In the genomic region with DNA sequence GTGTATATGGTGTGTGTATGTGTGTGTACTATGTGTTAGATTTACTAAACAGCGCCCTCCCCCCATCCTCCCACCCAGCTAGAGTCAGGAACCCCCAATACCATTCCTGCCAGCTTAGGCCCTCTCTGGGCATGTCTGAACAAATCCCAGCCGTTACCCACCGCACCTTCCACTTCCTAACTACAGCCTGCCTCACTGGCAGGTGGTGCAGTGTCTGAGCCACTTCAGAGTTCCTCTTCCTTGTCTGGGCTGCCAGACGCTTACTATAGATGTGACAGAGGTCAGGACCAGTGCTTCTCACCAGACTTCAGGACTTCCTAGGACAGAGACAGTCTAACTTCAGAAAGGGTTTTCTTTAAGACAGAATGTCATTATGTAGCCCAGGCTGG, we compare ENCODE assay signal across 12 mouse cellular contexts. TPM values are rescaled to one million over a fixed set of nuclear protein-coding genes. Genes with fewer than 3 reads are reported as not detected.
A peak's percentile ranks its signal among the peaks of the same experiment; 100 is the strongest.
DNase-seq lines count a peak whose midpoint lies in the region; ATAC-seq and TF ChIP-seq lines count a peak whose summit lies in the region.
"Had no signal": no experiment of that assay in that cellular context is flagged by ENCODE, and none has a peak within 500 bp of the region (broad histone marks: within the 10 kb centered on the region; RNA-seq: fewer than 3 reads in every experiment).

No protein-coding gene starts in this region.

- 70% methylated on average over 4 of the region's 4 CpGs for WGBS in heart, embryonic 12.5 days
- WGBS in liver, embryonic 11.5 days: 61% methylated on average over 4 of the region's 4 CpGs
- 23% methylated on average over 4 of the region's 4 CpGs for WGBS in liver, embryonic 12.5 days (ENCODE audit: insufficient replicate concordance)
- 90% methylated on average over 4 of the region's 4 CpGs for whole genome bisulfite sequencing in forebrain, embryonic 14.5 days

- H3ac ChIP-seq in myocyte (ENCODE audit: control insufficient read depth, insufficient read length): no peak overlapping the region

- H3K9ac ChIP-seq in heart, embryonic 12.5 days: no peak overlapping the region
- H3K9ac ChIP-seq in liver, embryonic 11.5 days (ENCODE audit: low read depth, low read length): no peak overlapping the region
- no peak overlapping the region for H3K9ac ChIP-seq in liver, embryonic 12.5 days
- H3K9ac ChIP-seq in ES-E14 (ENCODE audit: insufficient read depth, low read depth, low read length, poor library complexity, severe bottlenecking): peak overlapping the region; percentile 30
- H3K9ac ChIP-seq in forebrain, embryonic 14.5 days (ENCODE audit: low read length): no peak overlapping the region
- H3K9ac ChIP-seq: liver, embryonic 15.5 days had no signal

- no peak for TF ChIP-seq POLR2A in myocyte (IDR thresholded peaks at IDR 0.05; ENCODE audit: insufficient read length, low read depth)

- H3K27me3 ChIP-seq in heart, embryonic 12.5 days (replicated peaks): 0 out of 2 replicates have a peak, but pooled peaks cover 4% of the 10 kb centered on the region
- H3K27me3 ChIP-seq in liver, embryonic 11.5 days (replicated peaks; ENCODE audit: control insufficient read depth, insufficient read depth, low read length): peaks cover 42% of the 10 kb centered on the region
- H3K27me3 ChIP-seq in liver, embryonic 12.5 days (replicated peaks): peaks cover 58% of the 10 kb centered on the region
- no peaks in the 10 kb centered on the region for H3K27me3 ChIP-seq in myocyte (ENCODE audit: control insufficient read depth, insufficient read depth, insufficient read length)
- peaks cover 20% of the 10 kb centered on the region; the same call in 1 of the 2 replicates for H3K27me3 ChIP-seq in forebrain, embryonic 14.5 days (replicated peaks; ENCODE audit: control insufficient read depth, insufficient read depth, low read length)

- peak overlapping the region; percentile 95 for H3K4me2 ChIP-seq in heart, embryonic 12.5 days
- H3K4me2 ChIP-seq in liver, embryonic 11.5 days: peak overlapping the region; percentile 69; the same call in 1 of the 2 replicates
- H3K4me2 ChIP-seq in liver, embryonic 12.5 days: no peak overlapping the region
- peak overlapping the region; percentile 91 for H3K4me2 ChIP-seq in myocyte (ENCODE audit: low read depth)
- H3K4me2 ChIP-seq in forebrain, embryonic 14.5 days (ENCODE audit: low read length): no peak overlapping the region
- H3K4me2 ChIP-seq: liver, embryonic 15.5 days had no signal

- ATAC-seq in heart, embryonic 12.5 days (ENCODE audit: insufficient number of reproducible peaks, low FRiP score): no peak
- no peak for ATAC-seq in liver, embryonic 11.5 days (replicated peaks; ENCODE audit: low FRiP score)
- no peak for ATAC-seq in liver, embryonic 12.5 days
- no peak for ATAC-seq in forebrain, embryonic 14.5 days
- ATAC-seq: CD4-positive, CD25-positive, alpha-beta regulatory T cell, adult 4 months had no signal

- peaks cover 76% of the 10 kb centered on the region for H3K79me2 ChIP-seq in myocyte (ENCODE audit: control insufficient read depth, insufficient read depth)

- in situ Hi-C loops in ES-E14 (cut with MboI; ENCODE audit: low sequenced_read_pairs in 2 of 2, unreplicated experiment in 2 of 2): no loop called here

- no peak overlapping the region for H3K4me3 ChIP-seq in heart, embryonic 12.5 days
- no peak overlapping the region for H3K4me3 ChIP-seq in liver, embryonic 11.5 days (ENCODE audit: low read depth, low read length)
- H3K4me3 ChIP-seq in liver, embryonic 12.5 days: no peak overlapping the region
- H3K4me3 ChIP-seq in ES-E14 (ENCODE audit: insufficient read depth in 1 of 2, low read depth in 1 of 2, low read length in 2 of 2, poor library complexity in 1 of 2, severe bottlenecking in 1 of 2): peak overlapping the region; percentile 78 to 90
- H3K4me3 ChIP-seq in myocyte: peak overlapping the region; percentile 91
- no peak overlapping the region for H3K4me3 ChIP-seq in forebrain, embryonic 14.5 days (ENCODE audit: low read depth, low read length)
- H3K4me3 ChIP-seq: liver, embryonic 15.5 days had no signal

- no peak for DNase-seq in heart, adult 18-20 months
- no peak for DNase-seq in liver, embryonic 11.5 days (ENCODE audit: low spot score)
- no peak for DNase-seq in ES-E14 (ENCODE audit: low read depth, low spot score)
- DNase-seq in embryo, embryonic 11 days: no peak
- no peak for DNase-seq in forebrain, embryonic 14.5 days (ENCODE audit: low spot score)
- DNase-seq: spleen, adult 18-20 months; thymus, postnatal 25 days had no signal

- no peaks in the 10 kb centered on the region for H3K9me3 ChIP-seq in heart, embryonic 12.5 days (replicated peaks)
- H3K9me3 ChIP-seq in liver, embryonic 11.5 days (ENCODE audit: control insufficient read depth, low read length): no peaks in the 10 kb centered on the region
- no peaks in the 10 kb centered on the region for H3K9me3 ChIP-seq in liver, embryonic 12.5 days (replicated peaks)
- no peaks in the 10 kb centered on the region; the same call in 1 of the 2 replicates for H3K9me3 ChIP-seq in ES-E14 (ENCODE audit: control insufficient read depth, insufficient read depth, low read depth, low read length)
- H3K9me3 ChIP-seq in forebrain, embryonic 14.5 days (replicated peaks; ENCODE audit: control insufficient read depth, low read length): no peaks in the 10 kb centered on the region
- H3K9me3 ChIP-seq: liver, embryonic 15.5 days had no signal

- H3K27ac ChIP-seq in heart, embryonic 12.5 days (ENCODE audit: poor library complexity, severe bottlenecking): no peak overlapping the region
- H3K27ac ChIP-seq in liver, embryonic 11.5 days (ENCODE audit: low read depth, low read length): no peak overlapping the region
- no peak overlapping the region for H3K27ac ChIP-seq in liver, embryonic 12.5 days
- H3K27ac ChIP-seq in ES-E14 (ENCODE audit: insufficient read depth, low read depth, low read length, poor library complexity, severe bottlenecking): 0 out of 2 replicates have a peak overlapping the region, but pooled peaks have one; percentile 3
- H3K27ac ChIP-seq in forebrain, embryonic 14.5 days (ENCODE audit: low read depth, low read length): no peak overlapping the region
- H3K27ac ChIP-seq: liver, embryonic 15.5 days had no signal

- H3K36me3 ChIP-seq in heart, embryonic 12.5 days: peaks cover 15% of the 10 kb centered on the region
- peaks cover 4% of the 10 kb centered on the region; the same call in 1 of the 2 replicates for H3K36me3 ChIP-seq in liver, embryonic 11.5 days (ENCODE audit: control insufficient read depth, insufficient read depth, low read length)
- H3K36me3 ChIP-seq in liver, embryonic 12.5 days: peaks cover 4% of the 10 kb centered on the region; the same call in 1 of the 2 replicates
- H3K36me3 ChIP-seq in ES-E14 (ENCODE audit: control insufficient read depth, insufficient read depth, low read length, poor library complexity, severe bottlenecking): peaks cover 32% of the 10 kb centered on the region
- H3K36me3 ChIP-seq in myocyte (ENCODE audit: control insufficient read depth, insufficient read depth): no peaks in the 10 kb centered on the region
- no peaks in the 10 kb centered on the region for H3K36me3 ChIP-seq in forebrain, embryonic 14.5 days (ENCODE audit: control insufficient read depth, insufficient read depth, low read length)
- H3K36me3 ChIP-seq: liver, embryonic 15.5 days had no signal

- H3K4me1 ChIP-seq in heart, embryonic 12.5 days (replicated peaks): peaks cover 70% of the 10 kb centered on the region
- H3K4me1 ChIP-seq in liver, embryonic 11.5 days (replicated peaks; ENCODE audit: control insufficient read depth, insufficient read depth, low read length): peaks cover 22% of the 10 kb centered on the region
- peaks cover 38% of the 10 kb centered on the region for H3K4me1 ChIP-seq in liver, embryonic 12.5 days
- H3K4me1 ChIP-seq in ES-E14 (ENCODE audit: control insufficient read depth in 2 of 2, insufficient read depth in 2 of 2, low read length in 2 of 2, poor library complexity in 1 of 2): peaks cover 6 to 36% of the 10 kb centered on the region in 2 experiments; a peak in 3 of 4 replicates
- peaks cover 6% of the 10 kb centered on the region for H3K4me1 ChIP-seq in forebrain, embryonic 14.5 days (ENCODE audit: control insufficient read depth, insufficient read depth, low read length)

TF ChIP-seq in ES-E14, 5 proteins besides CTCF, POLR2A, EP300 and RAD21:
- TF ChIP-seq ZC3H11A (IDR thresholded peaks at IDR 0.05; ENCODE audit: borderline replicate concordance, low read depth, low read length): no peak
- TF ChIP-seq HCFC1 (IDR thresholded peaks at IDR 0.05; ENCODE audit: borderline replicate concordance, insufficient read depth, low read length): no peak
- no peak for TF ChIP-seq ZNF384 (IDR thresholded peaks at IDR 0.05; ENCODE audit: low read depth, low read length)
- no peak for TF ChIP-seq CHD2 (IDR thresholded peaks at IDR 0.05; ENCODE audit: low read depth, low read length)
- TF ChIP-seq MAFK (IDR thresholded peaks at IDR 0.05; ENCODE audit: insufficient read depth, low read depth, low read length): no peak

TF ChIP-seq in myocyte, 11 proteins besides CTCF, POLR2A, EP300 and RAD21:
- TF ChIP-seq E2F4 (IDR thresholded peaks at IDR 0.05; ENCODE audit: insufficient read depth) (no peak), POLR2AphosphoS2 (IDR thresholded peaks at IDR 0.05; ENCODE audit: insufficient read length, low read depth) (no peak), TCF12 (IDR thresholded peaks at IDR 0.05; ENCODE audit: insufficient read depth, poor library complexity, severe bottlenecking) (no peak), USF1 (IDR thresholded peaks at IDR 0.05; ENCODE audit: low read depth) (no peak), MAX (IDR thresholded peaks at IDR 0.05; ENCODE audit: low read depth) (no peak), MYOD1 (IDR thresholded peaks at IDR 0.05; ENCODE audit: control insufficient read depth in 1 of 3, insufficient read length in 2 of 3, low read depth in 2 of 3) (no peak), MYOG (IDR thresholded peaks at IDR 0.05; ENCODE audit: control insufficient read depth in 1 of 3, insufficient read depth in 1 of 3, insufficient read length in 2 of 3, low read depth in 2 of 3) (no peak), TCF3 (IDR thresholded peaks at IDR 0.05; ENCODE audit: insufficient read length, low read depth) (no peak), REST (IDR thresholded peaks at IDR 0.05; ENCODE audit: insufficient read depth, insufficient read length) (no peak), SRF (IDR thresholded peaks at IDR 0.05; ENCODE audit: control insufficient read depth, insufficient read length, low read depth) (no peak), CEBPB (IDR thresholded peaks at IDR 0.05; ENCODE audit: insufficient read depth, poor library complexity, severe bottlenecking) (no peak)
TF ChIP-seq in myocyte: peak in this region for 0.

RNA-seq across cellular contexts. Expression of a gene that starts 3.2 kb away (rescaled TPM):
- 5.3 and 6.1 TPM in 2 replicates for polyA plus RNA-seq in heart, embryonic 12.5 days (2016; fragmentation: Nextera tagmentation; extraction: Ambion mirVana)
- total RNA-seq in heart, adult 18-20 months (2021): 1 to 10 TPM; 6.2 to 6.6 TPM
- polyA plus RNA-seq in liver, embryonic 11.5 days (2014; fragmentation: Nextera tagmentation; extraction: Ambion mirVana): 2.5 and 2.9 TPM in 2 replicates
- polyA plus RNA-seq in liver, embryonic 12.5 days (2016; fragmentation: Nextera tagmentation; extraction: Ambion mirVana): 2.1 TPM in 2 replicates
- 256 and 507 TPM in 2 replicates for total RNA-seq in ES-E14 (2012; rRNA removed)
- 46.8 TPM for polyA plus RNA-seq in myocyte (2012; fragmentation: generic; extraction: Trizol)
- 0.58 and 0.64 TPM in 2 replicates for polyA plus RNA-seq in forebrain, embryonic 14.5 days (2014; fragmentation: Nextera tagmentation; extraction: Ambion mirVana)

Comparison
In these comparisons a context has a peak if more than half of its experiments do, and no peak if none do; other contexts are left out.
1. H3K4me2 ChIP-seq: peak in heart, embryonic 12.5 days (single experiment), liver, embryonic 11.5 days (single experiment) and myocyte (single experiment); none in liver, embryonic 12.5 days (single experiment) and forebrain, embryonic 14.5 days (single experiment).
2. H3K4me3 ChIP-seq: peak in ES-E14 (2 of 2) and myocyte (single experiment); none in heart, embryonic 12.5 days (single experiment), liver, embryonic 11.5 days (single experiment), liver, embryonic 12.5 days (single experiment) and forebrain, embryonic 14.5 days (single experiment).